Mouse (Mus musculus) colon, adult 2 months (tissue): ENCODE measurements around the gene Zfp109. TPM values are rescaled to one million over a fixed set of nuclear protein-coding genes. Genes with fewer than 3 reads are reported as not detected.

ENCODE experiments used
- polyA plus RNA-seq: library from polyadenylated mRNA; depleted of rRNA; stranded (reverse); fragments of >200 nt; gene quantifications from 2 replicates; pipeline ENCODE4 v1.2.3, GENCODE M21; 2012; rRNA removed

The Zfp109 gene
- 0.93 and 1.0 TPM in 2 replicates for polyA plus RNA-seq

DNA sequence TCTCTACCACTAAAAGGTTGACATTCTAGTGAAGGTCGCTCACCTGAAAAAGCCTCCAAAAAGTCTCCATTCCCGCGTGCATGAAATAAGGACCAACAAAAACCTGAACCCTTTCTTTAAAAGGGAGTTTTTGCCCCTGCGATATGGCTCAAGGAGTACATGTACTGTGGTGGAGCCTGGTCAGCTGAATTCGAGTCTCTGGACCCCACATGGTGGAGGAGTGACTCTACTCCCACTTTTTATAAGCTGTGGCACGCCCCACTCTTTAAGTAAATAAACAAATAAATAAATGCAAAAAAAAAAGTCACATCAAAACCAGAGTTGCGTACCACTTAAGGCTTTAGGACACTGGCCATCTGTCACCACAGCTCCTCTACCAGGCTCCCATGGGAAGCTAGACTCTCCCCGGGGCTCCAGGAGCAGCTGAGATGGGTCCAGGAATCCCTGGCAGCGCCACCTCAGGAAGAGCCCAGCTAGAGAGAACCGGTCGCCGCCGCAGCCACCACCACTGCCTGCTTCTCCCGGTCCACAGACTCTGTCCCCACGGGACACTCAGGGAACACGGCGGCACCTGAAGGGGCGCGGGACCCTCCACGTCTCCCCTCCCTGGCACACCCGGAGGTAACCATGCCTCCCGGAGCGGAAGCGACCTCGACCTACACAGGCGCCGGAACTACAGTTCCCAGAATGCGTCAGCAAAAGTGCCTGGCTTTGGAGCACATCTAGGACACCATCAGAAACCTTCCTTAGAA is at the start of gene Zfp109:
Gene Zfp109, minus strand, starts transcription at position 521 of the 752 bp plus-strand sequence.

DNA sequence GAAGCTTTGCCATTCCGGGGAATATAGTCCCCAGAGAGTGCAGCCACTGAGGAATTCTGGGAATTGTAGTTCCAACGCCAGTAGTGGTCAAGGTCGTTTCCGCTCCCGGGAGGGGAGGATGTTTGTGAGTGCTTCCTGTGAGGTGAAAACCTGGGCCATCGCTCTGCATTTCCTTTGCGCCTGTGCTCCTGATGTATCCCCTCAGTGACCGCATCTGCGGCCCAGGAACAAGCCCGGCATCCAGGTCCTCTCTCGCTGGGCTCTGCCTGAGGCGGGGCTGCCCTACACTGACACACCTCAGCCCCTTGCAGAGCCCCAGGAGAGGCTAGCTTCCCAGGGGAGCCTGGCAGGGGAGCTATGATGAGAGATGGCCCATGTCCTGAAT is 32.9 kb upstream of the Zfp109 start, which contains the start of gene Zfp93:
Gene Zfp93, plus strand, starts transcription at position 133 of the 385 bp plus-strand sequence.

DNA sequence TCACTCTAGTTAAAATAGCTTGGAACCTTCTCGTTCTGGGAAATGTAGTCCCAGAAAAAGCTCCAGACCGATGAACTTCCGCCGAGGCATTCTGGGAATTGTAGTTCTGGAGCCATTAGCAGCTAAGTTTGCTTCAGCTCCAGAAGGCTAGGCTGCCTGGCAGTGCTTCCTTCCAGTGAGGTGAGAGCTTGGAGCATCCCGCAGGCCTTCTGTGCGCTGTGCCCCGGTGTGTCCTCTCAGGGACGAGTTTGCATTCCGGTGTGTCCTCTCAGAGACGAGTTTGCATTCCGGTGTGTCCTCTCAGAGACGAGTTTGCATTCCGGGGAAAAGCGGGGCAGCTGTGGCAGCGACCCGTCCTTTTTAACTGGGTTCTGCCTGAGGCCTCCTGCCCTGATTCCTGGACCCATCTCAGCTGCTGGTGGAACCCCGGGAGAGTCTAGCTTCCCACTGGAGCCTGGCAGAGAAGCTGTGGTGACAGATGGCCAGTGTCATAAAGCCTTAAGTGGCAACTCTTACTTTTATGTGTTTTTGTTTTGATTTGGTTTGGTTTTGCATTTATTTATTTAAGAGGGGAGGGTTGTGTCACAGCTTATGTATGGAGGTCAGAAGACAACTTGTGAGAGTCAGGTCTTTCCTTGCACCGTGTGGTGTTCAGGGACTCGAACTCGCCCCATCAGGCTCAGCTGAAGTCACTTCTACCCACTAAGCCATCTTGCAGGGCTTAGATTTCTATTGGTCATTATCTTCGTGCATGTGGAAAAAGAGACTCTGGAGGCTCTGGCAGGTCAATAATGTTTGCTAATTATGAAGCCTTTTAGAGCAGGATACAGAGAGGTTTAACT is 17.5 kb upstream of the Zfp109 start, which contains the start of gene Zfp108:
Gene Zfp108, plus strand, starts transcription at position 162 of the 842 bp plus-strand sequence.

DNA sequence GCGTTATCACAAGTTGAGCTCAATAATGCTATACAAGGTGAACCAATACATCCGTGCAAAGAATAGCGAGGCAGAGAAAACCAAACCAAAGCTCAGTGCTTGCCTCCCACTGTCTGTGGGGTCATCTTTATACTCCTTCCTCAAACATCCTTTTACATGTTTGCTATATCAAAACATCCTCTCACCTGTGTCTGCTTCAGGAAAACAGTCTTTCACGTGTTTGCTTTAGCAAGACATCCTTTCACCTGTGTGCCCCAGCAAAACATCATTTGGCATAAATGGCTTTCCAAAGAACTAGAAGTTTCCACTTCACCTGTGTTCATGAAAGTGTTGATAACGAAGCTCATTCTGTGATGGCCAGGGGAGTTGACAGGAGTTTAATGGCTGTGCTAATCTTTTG is 26.0 kb downstream of the Zfp109 start, which contains the start of gene Zfp111:
Gene Zfp111, minus strand, starts transcription at position 101 of the 400 bp plus-strand sequence.

Other genes starting within 250 kb of the Zfp109 start
- not detected in 2 replicates for gene V1rd19, start 235.9 kb downstream of the Zfp109 start, polyA plus RNA-seq
- not detected in 2 replicates for gene Vmn1r183, start 184.3 kb downstream of the Zfp109 start, polyA plus RNA-seq
- gene Zfp180, start 155.6 kb downstream of the Zfp109 start, polyA plus RNA-seq: 8.2 and 9.9 TPM in 2 replicates
- gene Zfp112, start 125.2 kb downstream of the Zfp109 start, polyA plus RNA-seq: 0.88 and 1.3 TPM in 2 replicates
- 4.0 and 5.8 TPM in 2 replicates for gene Zfp235, start 103.4 kb downstream of the Zfp109 start, polyA plus RNA-seq
- 0.14 and 0.20 TPM in 2 replicates for gene Zfp114, start 62.5 kb downstream of the Zfp109 start, polyA plus RNA-seq
- gene Zfp111, start 26.1 kb downstream of the Zfp109 start, polyA plus RNA-seq: 1.4 TPM in 2 replicates
- 0.55 and 0.73 TPM in 2 replicates for gene Zfp108, start 17.2 kb upstream of the Zfp109 start, polyA plus RNA-seq
- gene Zfp93, start 32.9 kb upstream of the Zfp109 start, polyA plus RNA-seq: 1.4 and 1.6 TPM in 2 replicates
- 4.3 and 4.9 TPM in 2 replicates for gene Zfp61, start 63.7 kb upstream of the Zfp109 start, polyA plus RNA-seq
- gene Zfp94, start 79.1 kb upstream of the Zfp109 start, polyA plus RNA-seq: 4.4 TPM in 2 replicates
- gene Tescl, start 96.4 kb upstream of the Zfp109 start, polyA plus RNA-seq: 1.5 and 1.9 TPM in 2 replicates
- gene Lypd5, start 111.6 kb upstream of the Zfp109 start, polyA plus RNA-seq: not detected in 2 replicates
- gene Kcnn4, start 132.7 kb upstream of the Zfp109 start, polyA plus RNA-seq: 136 and 140 TPM in 2 replicates
- gene Smg9, start 162.1 kb upstream of the Zfp109 start, polyA plus RNA-seq: 49.2 and 51.1 TPM in 2 replicates
- 0.35 and 1.1 TPM in 2 replicates for gene Irgc1, start 214.7 kb upstream of the Zfp109 start, polyA plus RNA-seq
- gene Plaur, start 224.9 kb upstream of the Zfp109 start, polyA plus RNA-seq: 16.4 and 17.4 TPM in 2 replicates
- gene Cadm4, start 244.5 kb upstream of the Zfp109 start, polyA plus RNA-seq: 8.6 and 12.3 TPM in 2 replicates